8 mouse cellular contexts compared by ENCODE assay signal in genomic region chr11:102989641-102990151, GRCm38 (mm10). TPM values are rescaled to one million over a fixed set of nuclear protein-coding genes. Genes with fewer than 3 reads are reported as not detected.
DNase-seq lines count a peak whose midpoint lies in the region; ATAC-seq and TF ChIP-seq lines count a peak whose summit lies in the region.

No protein-coding gene starts in this region.

- peaks cover 13% of the 10 kb centered on the region for H3K36me3 ChIP-seq in megakaryocyte, embryonic 14.5 days (replicated peaks; ENCODE audit: low read length)
- H3K36me3 ChIP-seq in liver, embryonic 14.5 days (replicated peaks; ENCODE audit: control insufficient read depth, insufficient read depth, low read depth): no peaks in the 10 kb centered on the region

- peak in 1 of 2 experiments; percentile 4 for DNase-seq in cerebellum, adult 2 months
- no peak for DNase-seq in cerebellum, adult 8-10 months
- no peak for DNase-seq in liver, embryonic 14.5 days (ENCODE audit: low read depth in 3 of 3, low spot score in 3 of 3)
- no peak for DNase-seq in adrenal gland, adult 8-10 months
- DNase-seq in thymus, postnatal 36 days: no peak
- no peak for DNase-seq in thymus, postnatal 4 days

- ATAC-seq in megakaryocyte, adult 5-6 weeks (ENCODE audit: poor library complexity, severe bottlenecking): no peak
- ATAC-seq in liver, embryonic 14.5 days (ENCODE audit: insufficient read depth): no peak

- 15% methylated on average over 28 of the region's 28 CpGs for WGBS in cerebellum, adult 2 months
- 9% methylated on average over 28 of the region's 28 CpGs for WGBS in liver, embryonic 14.5 days (ENCODE audit: insufficient replicate concordance)

- H3K4me3 ChIP-seq in cerebellum, adult 2 months (replicated peaks; ENCODE audit: insufficient read depth, low read depth, low read length): peak overlapping the region; percentile 49
- peak overlapping the region; percentile 85 for H3K4me3 ChIP-seq in megakaryocyte, embryonic 14.5 days (replicated peaks)
- peak overlapping the region in 1 of 2 experiments; percentile 25; a peak in 2 of 4 replicates for H3K4me3 ChIP-seq in liver, embryonic 14.5 days (ENCODE audit: insufficient read depth in 1 of 2, low read depth in 2 of 2, low read length in 2 of 2)

- no peaks in the 10 kb centered on the region for H3K9me3 ChIP-seq in megakaryocyte, embryonic 14.5 days
- no peaks in the 10 kb centered on the region for H3K9me3 ChIP-seq in liver, embryonic 14.5 days (ENCODE audit: control insufficient read depth, low read length)

- TF ChIP-seq EP300 in liver, embryonic 14.5 days (IDR thresholded peaks at IDR 0.05; ENCODE audit: low read depth): no peak

- H3K4me2 ChIP-seq in liver, embryonic 14.5 days (ENCODE audit: low read depth): peak overlapping the region; percentile 51

- no peaks in the 10 kb centered on the region for H3K27me3 ChIP-seq in cerebellum, adult 2 months (ENCODE audit: control insufficient read depth, insufficient read depth, low read length)
- peaks cover 78% of the 10 kb centered on the region for H3K27me3 ChIP-seq in megakaryocyte, embryonic 14.5 days (replicated peaks)
- H3K27me3 ChIP-seq in liver, embryonic 14.5 days (ENCODE audit: control insufficient read depth, insufficient read depth, low read length): peaks cover 43% of the 10 kb centered on the region

- TF ChIP-seq POLR2A in cerebellum, adult 2 months (IDR thresholded peaks at IDR 0.05; ENCODE audit: borderline replicate concordance, insufficient read depth, low read length): no peak

- peaks cover 14% of the 10 kb centered on the region for H3K4me1 ChIP-seq in cerebellum, adult 2 months (ENCODE audit: control insufficient read depth, insufficient read depth, low read length)
- peaks cover 28% of the 10 kb centered on the region for H3K4me1 ChIP-seq in megakaryocyte, embryonic 14.5 days
- H3K4me1 ChIP-seq in liver, embryonic 14.5 days (replicated peaks; ENCODE audit: control insufficient read depth in 2 of 2, insufficient read depth in 2 of 2, low read length in 1 of 2): no peaks in the 10 kb centered on the region

- H3K27ac ChIP-seq in cerebellum, adult 2 months (ENCODE audit: insufficient read depth, low read length): peak overlapping the region; percentile 94
- H3K27ac ChIP-seq in liver, embryonic 14.5 days: no peak overlapping the region

- H3K9ac ChIP-seq in liver, embryonic 14.5 days (replicated peaks): no peak overlapping the region

- TF ChIP-seq CTCF in cerebellum, adult 2 months (IDR thresholded peaks at IDR 0.05; ENCODE audit: borderline replicate concordance, insufficient read depth, low read depth, low read length): no peak
- TF ChIP-seq CTCF in liver, embryonic 14.5 days (IDR thresholded peaks at IDR 0.05; ENCODE audit: low read depth): no peak

RNA-seq across cellular contexts. Expression of gene Nmt1, which starts 38.3 kb away (rescaled TPM):
- polyA plus RNA-seq in cerebellum, adult 2 months (2012; rRNA removed): 58.8 and 63.2 TPM in 2 replicates
- polyA plus RNA-seq in megakaryocyte, embryonic 14.5 days (2012; ENCODE audit: insufficient read depth, low replicate concordance): 5.7 and 17.6 TPM in 2 replicates
- 41.5 and 41.7 TPM in 2 replicates for total RNA-seq in megakaryocyte, adult 5-6 weeks (2015)
- total RNA-seq in megakaryocyte, adult 5-6 weeks (2017): 35.0 and 40.9 TPM in 2 replicates
- 18.4 and 22.3 TPM in 2 replicates for polyA plus RNA-seq in liver, embryonic 14.5 days (2012; rRNA removed)
- 44.3 and 51.2 TPM in 2 replicates for polyA plus RNA-seq in liver, embryonic 14.5 days (2014; fragmentation: Nextera tagmentation; extraction: Ambion mirVana)
- 100 to 1,000 TPM; 102 to 113 (median 109) TPM for total RNA-seq in adrenal gland, adult 8-10 months (2022)

RNA-seq across cellular contexts. Expression of gene Dcakd, which starts 38.4 kb away (rescaled TPM):
- polyA plus RNA-seq in cerebellum, adult 2 months (2012; rRNA removed): 58.3 and 63.6 TPM in 2 replicates
- 56.4 and 77.6 TPM in 2 replicates for polyA plus RNA-seq in megakaryocyte, embryonic 14.5 days (2012; ENCODE audit: insufficient read depth, low replicate concordance)
- total RNA-seq in megakaryocyte, adult 5-6 weeks (2015): 20.5 and 20.7 TPM in 2 replicates
- 6.8 and 9.3 TPM in 2 replicates for total RNA-seq in megakaryocyte, adult 5-6 weeks (2017)
- 25.1 and 27.8 TPM in 2 replicates for polyA plus RNA-seq in liver, embryonic 14.5 days (2012; rRNA removed)
- polyA plus RNA-seq in liver, embryonic 14.5 days (2014; fragmentation: Nextera tagmentation; extraction: Ambion mirVana): 25.7 and 30.6 TPM in 2 replicates
- 10 to 100 TPM; 64.3 to 89.6 (median 75.5) TPM for total RNA-seq in adrenal gland, adult 8-10 months (2022)

RNA-seq across cellular contexts. Expression of gene C1ql1, which starts 43.2 kb away (rescaled TPM):
- polyA plus RNA-seq in cerebellum, adult 2 months (2012; rRNA removed): 16.7 and 19.2 TPM in 2 replicates
- polyA plus RNA-seq in megakaryocyte, embryonic 14.5 days (2012; ENCODE audit: insufficient read depth, low replicate concordance): not detected in 2 replicates
- total RNA-seq in megakaryocyte, adult 5-6 weeks (2015): not detected in 2 replicates
- total RNA-seq in megakaryocyte, adult 5-6 weeks (2017): not detected in 2 replicates
- 0.17 and 0.21 TPM in 2 replicates for polyA plus RNA-seq in liver, embryonic 14.5 days (2012; rRNA removed)
- polyA plus RNA-seq in liver, embryonic 14.5 days (2014; fragmentation: Nextera tagmentation; extraction: Ambion mirVana): 0.15 TPM in 1 of 2 replicates, not detected in the other
- total RNA-seq in adrenal gland, adult 8-10 months (2022): 10 to 100 TPM; 62.1 to 91.9 (median 72.9) TPM

Comparison
In these comparisons a context has a peak if more than half of its experiments do, and no peak if none do; other contexts are left out.
1. RNA of gene C1ql1, which starts 43.2 kb away (polyA plus RNA-seq): 16.7 to 19.2 TPM in cerebellum, adult 2 months; 0.15 to 0.21 TPM in liver, embryonic 14.5 days and not detected in megakaryocyte, embryonic 14.5 days; every median in the first group is over 10 times any median in the second.